Mouse (Mus musculus): ENCODE measurements at regions not wholly inside any gene's neighbourhood (a gene's known extent, or its start where the extent isn't known, plus 50 kb on each side); places are given as distances from the start of the nearest gene placed in this dataset.

DNA sequence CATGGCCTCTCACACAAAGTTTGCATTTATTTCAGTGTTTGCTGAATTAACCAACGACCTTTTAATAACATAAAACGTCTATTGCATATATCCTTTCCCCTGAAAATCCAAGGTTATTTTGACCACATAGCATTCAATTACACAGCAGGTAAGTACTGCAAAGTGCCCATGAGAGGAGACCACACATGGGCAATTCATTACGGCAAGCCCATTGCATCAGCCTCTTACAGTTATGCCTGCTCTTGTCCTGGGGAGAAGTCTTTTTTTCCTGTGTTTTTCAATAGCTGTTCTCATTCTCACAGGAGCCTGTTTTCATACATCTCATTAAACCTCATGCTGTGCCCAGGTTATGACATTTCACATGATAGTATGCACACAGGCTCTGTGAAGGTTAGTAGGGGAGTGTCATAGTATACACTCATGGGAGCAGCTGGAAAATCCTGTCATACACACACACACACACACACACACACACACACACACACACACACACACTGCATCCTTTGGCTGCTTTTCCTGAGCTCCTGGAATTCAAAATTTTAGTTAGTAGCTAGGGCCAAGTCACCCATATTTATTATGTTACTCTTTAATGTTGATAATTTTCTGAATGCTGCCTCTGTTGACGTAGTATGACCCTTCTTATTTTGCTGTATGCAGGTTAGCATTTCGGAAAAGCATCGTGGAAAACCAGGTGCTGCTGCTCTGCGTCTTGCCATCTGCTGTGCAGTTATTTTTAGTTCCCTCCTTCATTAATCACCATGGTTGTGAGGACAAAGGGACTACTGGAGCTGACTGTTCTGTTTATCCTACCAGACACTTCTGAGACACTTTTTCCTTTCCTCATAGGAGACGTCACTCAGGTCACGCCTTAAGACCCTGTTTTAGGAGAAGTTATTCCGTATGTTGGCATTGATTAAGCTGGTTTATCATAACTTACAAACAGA, 483.6 kb downstream of the Bckdhb start:
- DNase-seq, result no peak

Data from adrenal gland, postnatal 25 days (tissue).